Mouse (Mus musculus): ENCODE data around the gene Lamb3.
"Not testable (repeated sequence)": the region's sequence is repeated elsewhere in the genome, so short reads cannot be mapped to it uniquely, and the experiment has no call there.

Lamb3 gene

DNA sequence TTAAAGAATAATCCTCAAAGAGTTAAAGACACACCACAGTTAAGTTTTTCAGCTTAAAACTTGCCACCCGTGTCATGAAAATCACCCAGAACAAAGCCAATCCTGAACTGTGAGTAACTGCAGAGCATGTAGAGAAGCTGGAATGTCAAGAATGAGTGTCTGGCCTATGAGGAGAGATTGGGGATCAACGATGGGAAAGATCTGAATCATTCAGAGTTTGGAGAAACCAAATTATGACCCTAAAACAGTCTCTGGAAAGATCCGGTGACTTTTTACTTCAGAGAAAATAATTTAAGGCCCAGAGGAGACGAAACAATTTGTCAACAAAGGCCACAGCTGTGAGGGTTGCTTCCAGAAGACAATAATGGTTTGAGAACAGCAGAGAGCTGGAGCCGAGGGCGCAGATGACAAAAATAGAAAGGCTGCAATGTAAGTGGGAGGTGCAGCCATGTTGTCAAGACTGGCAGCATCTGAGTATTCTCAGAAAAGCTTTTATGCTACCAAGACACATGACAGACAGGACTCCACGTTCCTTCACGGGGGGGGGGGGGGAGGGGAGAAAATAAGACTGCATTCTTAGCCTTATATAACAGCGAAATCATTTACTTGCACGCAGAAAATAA, 36.2 kb downstream of the Lamb3 start:
- peak; percentile 81 for DNase-seq (ENCODE audit: inconsistent ontology term)

DNA sequence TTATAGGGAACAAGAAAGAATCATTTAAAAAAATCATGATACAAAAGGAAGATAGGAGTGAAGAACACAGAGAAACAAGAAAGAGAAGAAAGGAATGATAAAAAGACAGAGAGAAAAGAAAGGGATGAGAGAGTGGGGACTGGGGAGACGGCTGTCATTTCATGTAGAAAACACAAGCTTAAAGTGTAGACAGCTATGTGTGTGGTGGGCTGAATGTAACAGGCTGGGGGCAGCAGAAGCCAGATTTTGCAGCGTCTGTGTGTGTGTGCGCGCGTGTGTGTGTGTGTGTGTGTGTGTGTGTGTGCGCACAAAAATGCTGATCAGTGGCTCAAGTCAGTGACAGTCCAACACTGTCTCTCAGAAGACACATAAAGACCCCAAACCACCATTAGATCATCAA, 36.7 kb downstream of the Lamb3 start:
- no peak for DNase-seq (ENCODE audit: inconsistent ontology term)

DNA sequence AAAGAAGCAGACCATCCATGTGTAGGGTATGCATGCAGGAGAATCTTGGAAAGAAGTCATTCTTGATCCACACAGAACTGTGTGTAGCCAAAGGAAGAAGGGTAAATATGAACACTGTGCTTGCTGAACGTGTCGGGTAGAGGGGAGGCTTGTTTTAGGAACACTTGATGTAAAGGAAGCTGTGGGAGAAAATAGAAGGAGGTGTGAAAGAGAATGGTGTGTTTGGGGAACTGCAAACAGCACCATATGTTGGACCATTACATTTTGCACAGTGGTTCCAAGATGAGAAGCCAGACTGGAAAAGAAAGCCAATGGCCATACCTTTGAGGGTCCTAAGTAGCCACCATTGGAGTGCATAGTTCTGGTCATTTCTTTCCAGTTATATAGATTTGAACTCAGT, 42.5 kb downstream of the Lamb3 start:
- DNase-seq (ENCODE audit: inconsistent ontology term), result no peak

DNA sequence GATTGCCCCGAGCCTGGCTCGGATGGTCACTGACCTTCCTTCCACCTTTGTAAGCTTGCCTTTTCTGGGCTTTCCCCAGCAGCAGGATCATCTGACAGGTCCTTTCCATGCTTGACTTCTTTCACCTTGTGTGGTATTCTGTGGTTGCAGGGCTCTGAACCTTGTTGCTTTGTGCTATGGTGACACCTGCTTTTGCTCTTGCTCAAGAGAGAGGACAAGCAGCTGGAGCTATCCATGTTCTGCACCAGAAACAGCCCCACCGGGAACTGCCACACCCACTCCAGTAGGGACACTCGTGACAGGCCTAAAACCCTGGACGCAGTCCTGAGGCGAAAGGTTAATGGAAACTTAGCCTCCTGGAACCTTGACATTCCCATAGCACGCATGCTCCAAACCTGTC, 43.9 kb downstream of the Lamb3 start:
- DNase-seq (ENCODE audit: inconsistent ontology term), result no peak

DNA sequence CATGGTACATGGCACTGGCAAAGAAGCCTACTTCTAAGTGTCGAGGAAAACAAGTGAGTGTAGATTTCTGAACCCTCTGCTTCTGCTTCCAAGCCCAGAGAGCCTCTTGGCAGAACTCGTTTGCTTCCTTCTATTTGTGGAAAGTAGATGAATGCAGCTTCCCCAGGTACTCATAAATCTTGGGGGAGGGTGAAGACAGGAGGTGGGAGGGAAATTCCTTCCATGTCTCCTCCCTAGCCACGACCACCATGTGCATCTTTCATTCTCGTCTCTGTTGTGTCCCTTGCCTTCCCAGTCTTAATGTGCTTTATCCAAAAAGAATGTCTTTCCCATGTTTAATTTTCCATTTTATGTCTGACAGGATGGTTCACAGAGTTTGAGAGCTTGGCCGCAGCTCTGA, 45.1 kb downstream of the Lamb3 start:
- DNase-seq (ENCODE audit: inconsistent ontology term), result no peak

DNA sequence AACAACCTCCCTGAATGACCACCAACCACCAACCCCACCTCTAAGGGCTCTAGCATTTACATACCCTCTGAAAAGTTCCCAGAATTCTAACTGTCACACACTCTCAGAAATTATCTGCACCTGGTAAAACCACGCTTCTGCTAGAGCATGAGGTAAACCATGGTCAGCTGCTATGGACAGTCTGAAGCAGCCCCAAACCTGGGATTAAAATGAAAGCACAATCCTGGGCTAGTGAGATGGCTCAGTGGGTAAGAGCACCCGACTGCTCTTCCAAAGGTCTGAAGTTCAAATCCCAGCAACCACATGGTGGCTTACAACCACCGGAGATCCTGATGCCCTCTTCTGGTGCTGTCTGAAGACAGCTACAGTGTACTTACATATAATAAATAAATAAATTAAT, 46.4 kb downstream of the Lamb3 start:
- DNase-seq (ENCODE audit: inconsistent ontology term), result not testable (repeated sequence)

DNA sequence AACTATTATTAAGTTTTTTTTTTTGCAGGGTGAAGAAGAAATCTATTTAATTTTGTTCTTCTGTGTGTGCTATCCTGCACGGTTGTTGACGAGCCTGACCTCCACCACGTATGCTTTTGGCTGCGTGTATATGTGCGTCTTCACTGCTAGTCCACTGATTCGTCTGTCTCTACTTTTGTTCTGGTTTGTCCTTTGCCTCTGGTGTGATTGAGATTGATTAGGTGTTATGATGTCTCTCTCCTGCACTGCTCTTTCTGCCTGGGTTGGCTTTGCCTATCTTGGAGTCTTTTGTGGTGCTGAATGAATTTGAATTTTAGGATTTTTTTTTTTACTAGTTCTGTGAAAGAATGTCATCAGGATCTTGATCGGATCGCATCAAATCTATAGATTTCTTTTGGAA, 47.5 kb downstream of the Lamb3 start:
- no peak for DNase-seq (ENCODE audit: inconsistent ontology term)

DNA sequence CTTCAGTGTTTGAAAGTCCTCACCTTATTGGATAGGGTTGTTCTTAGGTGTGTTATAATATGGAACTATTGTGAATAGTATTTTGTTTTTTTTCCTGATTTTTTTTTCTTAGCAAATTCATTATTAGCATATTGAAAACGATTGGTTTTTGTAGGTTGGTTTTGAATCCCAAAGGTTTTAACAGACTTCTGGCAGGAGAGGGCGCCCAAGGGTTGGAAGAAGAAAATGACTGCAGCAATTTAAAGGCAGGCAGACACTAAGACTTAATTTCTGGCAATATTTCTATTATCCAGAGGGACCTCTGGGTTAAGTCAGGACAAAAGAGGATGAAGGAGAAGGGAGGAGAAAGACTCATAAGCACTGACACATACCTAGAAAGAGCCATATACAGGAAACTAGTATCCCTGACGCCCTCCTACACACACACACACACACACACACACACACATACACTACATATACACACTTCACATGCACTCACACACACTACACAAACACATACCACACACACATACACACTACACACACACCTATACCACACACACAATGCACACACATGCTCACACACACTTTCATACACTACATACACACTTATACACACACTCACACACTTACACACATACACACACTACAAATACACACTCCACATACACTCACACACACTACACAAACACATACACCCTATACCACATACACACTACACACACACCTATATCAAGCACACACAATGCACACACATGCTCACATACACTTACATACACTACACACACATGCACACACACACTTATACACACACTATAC, 48.2 kb downstream of the Lamb3 start:
- DNase-seq (ENCODE audit: inconsistent ontology term), result peak; percentile 39

DNA sequence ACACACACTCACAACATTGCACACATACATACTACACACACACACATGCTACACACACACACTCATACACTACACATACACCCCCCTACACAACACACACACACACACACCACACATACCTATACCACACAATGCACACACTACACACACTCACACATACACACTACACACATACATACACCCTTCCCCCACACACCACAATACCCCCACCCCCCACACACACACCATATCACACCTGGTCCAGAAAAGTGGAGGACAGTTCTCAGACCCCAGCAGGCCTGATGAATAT, 48.7 kb downstream of the Lamb3 start:
- DNase-seq (ENCODE audit: inconsistent ontology term), result no peak

DNA sequence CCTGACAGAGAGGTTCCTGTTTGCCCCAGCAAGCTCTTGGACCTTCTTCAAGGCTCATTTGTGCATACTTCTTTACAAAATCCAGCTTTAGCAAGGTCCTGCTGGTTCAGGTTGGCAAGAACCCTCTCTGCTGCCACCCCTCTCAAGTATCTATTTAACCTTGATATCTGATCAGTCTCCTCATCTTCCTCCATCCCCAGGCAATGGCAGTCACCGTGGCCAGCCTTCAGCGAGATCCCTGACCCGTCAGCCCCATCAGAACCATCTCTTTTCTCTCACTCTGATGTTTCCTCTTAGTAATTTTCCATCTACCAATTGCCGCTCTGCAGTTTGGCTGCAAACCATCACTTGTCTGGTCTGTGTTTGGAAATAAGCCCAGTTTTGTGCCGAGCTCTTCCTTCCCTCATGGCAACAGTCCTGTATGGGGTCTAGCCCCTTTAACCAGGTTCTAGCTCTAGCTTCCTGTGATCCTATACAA, 49.2 kb downstream of the Lamb3 start:
- peak; percentile 20 for DNase-seq (ENCODE audit: inconsistent ontology term)

DNA sequence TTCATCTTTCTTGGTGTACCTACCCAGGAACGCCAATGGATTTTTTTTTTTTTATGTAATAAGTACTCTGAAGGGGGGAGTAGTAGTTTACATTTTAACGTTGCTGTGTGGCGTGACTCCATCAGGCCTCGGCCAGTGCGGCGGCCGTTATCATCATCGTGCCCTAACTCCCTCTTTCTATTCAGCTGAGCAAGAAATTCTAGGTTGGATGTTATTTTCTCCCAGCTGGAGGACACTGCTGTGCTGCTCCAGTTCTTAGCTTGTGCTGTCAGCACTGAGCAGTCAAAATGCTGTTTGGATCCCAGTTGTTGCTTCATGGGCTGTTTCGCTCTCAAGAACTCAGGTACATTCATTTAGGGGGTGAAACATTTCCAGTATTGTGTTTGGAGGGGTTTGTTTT, 52.1 kb downstream of the Lamb3 start:
- no peak for DNase-seq (ENCODE audit: inconsistent ontology term)

DNA sequence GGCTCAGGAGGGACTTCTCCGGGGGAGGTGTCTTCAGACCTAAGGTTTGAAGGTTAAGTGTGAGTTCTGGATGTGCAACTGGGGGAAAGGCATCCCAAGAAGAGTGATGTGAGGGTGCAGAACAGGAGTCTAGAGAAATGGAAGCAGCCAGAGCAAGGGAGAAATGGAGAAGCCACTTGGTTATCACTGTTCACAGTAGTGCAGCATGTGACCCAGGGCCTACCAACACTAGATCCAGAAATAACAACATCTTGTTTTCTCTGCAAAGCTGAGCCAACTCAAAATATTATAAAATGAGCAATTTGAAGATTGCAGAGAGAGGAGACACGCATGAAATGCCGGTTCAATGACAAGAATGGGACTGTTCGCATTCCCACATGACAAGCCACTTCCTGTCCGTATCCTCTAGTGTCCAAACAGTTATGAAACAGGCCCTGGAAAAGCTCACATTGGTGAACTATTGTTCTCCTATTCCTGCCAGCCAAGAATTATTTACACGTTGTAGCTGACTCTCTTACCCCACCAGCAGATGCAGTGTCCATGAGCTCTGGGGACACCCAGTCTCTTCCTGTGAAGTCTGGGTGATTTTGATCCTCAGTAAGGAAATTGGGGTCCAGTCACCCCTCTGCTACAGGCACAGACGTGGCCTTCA, 54.5 kb downstream of the Lamb3 start:
- no peak for DNase-seq (ENCODE audit: inconsistent ontology term)

DNA sequence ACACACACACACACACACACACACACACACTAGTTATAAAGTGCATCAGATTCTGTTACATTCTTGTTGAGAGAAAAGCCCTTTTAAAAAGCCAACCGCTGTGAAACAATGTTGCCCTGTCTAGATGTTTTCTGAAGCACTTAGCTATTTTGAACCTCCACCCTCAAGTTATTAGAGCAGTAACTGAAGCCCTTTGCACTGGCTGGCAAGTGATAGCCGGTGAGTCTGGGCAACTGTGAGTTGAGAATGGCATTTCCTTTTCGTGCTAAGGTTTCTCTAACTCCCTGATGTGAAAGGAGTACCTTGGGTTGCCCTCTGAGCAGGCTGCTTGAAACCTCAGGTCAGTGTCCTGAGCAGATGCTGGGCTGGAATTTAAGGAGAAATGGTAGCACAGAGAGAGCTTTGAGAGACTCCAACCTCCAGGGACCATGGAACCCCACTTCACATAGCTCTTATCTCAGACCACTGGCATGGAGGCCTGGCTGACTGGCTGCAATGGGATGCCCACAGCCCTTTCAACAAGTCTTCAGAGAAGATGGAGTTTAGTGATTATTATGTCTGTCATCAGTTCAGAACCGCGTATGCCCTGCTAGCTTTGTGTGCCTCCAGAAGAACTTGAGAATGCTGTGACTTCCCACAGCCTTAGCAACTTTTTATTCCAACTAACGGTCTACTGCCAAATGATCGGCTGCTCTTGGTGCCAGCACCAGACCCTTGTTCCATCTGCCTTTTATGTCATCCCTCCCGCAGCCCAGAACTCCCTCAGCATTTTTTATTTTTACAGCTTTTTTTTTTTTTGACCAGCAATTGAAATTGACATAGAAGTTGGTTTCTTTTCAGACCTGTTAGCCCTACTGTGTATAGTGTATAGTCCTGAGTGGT, 55.8 kb downstream of the Lamb3 start:
- DNase-seq (ENCODE audit: inconsistent ontology term), result no peak

DNA sequence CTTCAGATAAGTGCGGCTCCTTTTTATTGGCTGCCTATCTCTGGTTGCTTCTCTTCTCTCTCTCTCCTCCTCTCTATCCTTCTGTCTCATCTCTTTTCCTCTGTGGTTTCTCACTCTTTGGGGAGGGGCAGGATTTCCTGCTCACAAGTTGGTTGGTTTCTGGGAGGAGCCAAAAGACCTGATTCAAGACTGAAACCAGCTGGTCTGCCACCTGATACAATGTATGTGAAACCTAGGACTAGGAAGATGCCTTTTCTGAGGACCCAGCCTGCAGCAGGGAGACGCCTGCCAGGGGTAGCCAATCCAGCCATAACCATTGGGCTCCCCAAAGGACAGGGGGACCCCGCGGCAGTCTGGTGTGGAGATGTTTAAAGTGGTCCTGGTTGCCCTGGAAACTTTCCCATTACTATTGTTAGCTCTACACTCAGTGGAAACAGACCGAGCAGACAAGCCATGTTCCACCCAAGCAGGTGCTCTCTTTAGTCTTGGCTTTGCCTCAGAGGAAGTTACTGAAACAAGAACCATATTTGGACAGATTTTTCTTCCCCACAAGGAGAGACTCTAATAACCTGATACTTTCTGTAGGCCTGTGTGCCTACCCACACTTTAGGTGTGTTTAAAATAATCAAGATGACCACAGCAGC, 56.6 kb downstream of the Lamb3 start, which contains the start of gene Hsd11b1:
Gene Hsd11b1, minus strand, starts transcription at position 121 of the 644 bp plus-strand sequence.
- DNase-seq (ENCODE audit: inconsistent ontology term), result no peak

DNA sequence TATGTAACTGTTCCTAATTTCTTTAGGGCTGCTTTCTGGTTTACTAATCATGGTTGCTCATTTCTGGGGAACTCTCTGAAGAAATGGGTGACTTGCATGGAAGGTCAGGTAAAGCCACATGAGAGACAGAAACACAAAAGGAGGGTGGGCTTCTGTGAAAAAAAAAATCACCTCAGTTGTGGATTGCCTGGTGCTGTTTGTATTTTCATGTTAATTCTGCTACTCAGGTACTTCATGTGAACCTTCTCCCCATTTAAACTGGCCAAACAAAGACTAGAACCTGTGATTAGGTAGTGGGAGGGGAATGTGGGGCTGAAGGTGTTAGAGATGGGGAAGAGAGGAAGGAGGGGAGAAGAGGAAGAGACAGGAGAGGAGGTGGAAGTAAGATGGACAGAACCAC, 58.2 kb downstream of the Lamb3 start:
- no peak for DNase-seq (ENCODE audit: inconsistent ontology term)

DNA sequence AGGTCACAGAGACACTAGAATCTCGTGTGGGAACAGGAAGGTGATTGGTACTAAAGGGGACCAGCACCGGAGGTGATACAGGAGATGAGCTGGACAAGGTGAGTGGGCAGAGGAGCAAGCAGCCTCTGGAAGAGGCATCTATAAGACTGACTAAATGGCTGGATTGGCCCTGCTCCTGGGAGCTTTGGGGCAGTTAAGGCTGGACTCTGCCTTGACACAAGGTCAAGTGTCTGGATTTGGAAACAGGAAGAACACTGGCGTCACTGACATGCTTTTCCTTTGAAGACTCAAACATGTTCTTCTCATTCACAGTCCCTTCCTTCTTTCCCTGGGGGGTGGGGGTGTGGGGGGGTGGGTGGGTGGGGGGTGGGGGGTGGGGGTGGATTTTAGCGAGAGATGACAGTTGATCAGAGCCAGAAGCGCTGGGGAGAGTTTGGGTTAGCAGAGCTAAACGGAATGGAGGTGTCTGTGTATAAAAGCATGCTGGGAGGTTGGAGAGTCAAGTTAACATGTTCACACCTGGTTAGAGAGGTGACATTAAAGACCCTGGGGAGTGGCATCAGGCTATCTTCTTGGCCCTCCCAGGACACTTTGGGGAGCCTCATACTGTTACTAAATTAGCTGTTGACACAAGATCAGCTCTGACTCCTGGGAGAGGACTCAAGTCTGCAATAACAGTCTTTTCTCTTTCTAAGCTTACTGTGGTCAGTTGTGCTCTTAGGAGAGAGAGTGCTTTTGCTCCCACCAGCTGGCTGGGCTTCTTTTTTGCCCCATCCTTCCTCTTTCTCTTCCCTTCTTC, 63.7 kb downstream of the Lamb3 start:
- DNase-seq (ENCODE audit: inconsistent ontology term), result no peak

DNA sequence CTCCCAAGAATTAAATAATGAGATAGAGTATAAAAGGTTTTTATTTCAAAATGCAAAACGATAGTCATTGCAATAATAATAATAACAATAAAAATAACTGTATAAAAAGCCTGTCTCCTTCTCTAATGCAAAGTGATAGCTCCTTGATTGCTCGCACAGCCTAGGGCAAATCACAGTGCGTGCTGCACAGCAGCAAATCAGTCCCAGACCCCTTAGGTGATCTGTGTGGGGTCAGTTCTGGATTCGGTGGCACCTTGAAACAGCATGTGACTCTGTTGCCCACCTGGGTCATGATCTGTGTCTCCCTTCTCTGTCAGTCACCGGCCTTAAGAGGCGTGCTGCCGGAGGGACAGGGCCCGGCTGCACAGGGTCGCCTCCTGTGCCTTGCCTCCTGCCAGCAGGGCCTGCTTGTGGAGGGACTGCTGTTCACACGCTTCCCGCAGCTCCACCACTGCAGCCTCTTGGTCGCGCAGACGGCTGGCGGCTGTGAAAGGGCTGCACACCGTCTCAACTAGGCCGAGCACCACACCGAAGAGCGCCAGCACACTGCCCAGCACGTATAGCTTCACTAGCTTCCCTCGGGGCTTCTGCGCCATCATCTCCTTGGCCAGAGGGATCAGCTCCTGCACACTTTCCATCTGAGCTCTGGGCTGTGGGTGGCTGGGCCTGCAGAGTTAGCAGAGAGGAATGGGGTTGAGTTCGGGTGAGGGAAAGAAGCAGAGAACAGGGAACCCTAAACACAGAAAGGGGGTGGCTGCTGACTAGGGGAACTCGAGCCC, 64.8 kb downstream of the Lamb3 start:
- no peak for DNase-seq (ENCODE audit: inconsistent ontology term)

DNA sequence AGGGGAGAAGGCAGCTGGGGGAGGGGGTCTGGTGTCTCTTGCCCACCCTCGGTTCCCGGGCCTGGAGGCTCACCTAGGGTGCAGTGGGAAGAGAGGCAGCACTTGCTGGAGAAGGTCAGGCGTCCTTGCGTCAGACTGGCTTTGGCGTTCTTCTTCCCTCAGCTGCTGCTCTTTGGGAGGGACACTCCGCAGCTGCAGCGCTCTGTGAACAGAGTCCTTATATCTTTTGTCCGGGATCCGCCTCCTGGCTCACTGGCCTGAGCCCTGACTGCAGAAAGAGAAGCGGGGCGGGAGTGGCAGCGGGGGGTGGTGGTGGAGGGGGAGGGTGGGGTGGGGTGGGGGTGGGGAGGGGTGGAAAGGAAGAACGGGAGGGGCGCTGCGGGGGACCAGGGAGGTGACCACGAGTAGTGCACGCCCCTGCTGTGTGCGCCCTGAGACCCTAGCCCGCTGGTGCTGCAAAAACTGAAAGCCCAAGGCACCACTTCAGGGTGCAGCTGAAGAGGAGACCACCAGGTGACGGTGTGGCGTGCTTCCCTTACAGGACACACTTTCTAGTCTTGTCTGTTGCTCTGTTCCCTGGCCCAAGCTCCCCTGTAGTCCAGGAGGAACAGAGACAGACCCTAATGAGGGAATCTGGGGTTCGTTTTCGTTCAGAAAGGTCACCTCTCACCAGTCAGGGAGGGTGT, 65.6 kb downstream of the Lamb3 start, which contains the start of gene G0s2:
Gene G0s2, minus strand, starts transcription at position 302 of the 686 bp plus-strand sequence.
- peak; percentile 38 for DNase-seq (ENCODE audit: inconsistent ontology term)

DNA sequence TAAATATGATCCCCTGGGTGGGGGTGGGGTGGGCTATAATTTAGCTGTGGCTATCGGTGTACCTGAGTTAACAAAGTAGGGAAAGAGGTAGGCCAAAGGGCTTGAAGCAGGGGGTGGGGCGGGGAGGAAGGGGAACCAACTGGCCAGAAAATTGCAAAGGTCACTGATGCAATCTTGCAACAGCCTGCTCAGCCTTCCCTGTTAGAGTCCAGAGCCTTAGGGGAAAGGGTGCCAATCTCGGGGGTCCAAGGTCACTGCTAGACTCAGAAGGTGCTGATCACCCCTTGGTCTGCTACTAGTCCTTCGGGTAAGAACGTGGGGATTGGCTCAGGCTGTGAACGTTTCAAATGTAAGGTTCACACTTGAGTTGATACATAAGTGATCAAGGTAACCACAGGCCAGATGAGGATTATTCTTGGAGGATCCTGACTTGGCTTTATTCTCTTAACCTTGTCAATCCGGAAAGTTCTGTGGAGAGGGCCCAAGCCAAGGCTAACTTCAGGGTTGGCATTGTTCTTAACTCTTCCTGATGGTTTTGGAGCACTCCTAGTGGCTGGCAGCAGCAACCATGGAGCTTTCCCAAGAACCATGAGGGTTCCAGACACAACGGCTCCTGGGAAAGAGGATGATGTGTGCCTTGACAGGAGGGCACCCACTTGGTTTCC, 67.0 kb downstream of the Lamb3 start:
- no peak for DNase-seq (ENCODE audit: inconsistent ontology term)

Data from Muller cell, postnatal 12 days (primary cell).